Mouse (Mus musculus): Measurements from ENCODE around the gene Rhoh. TPM values are rescaled to one million over a fixed set of nuclear protein-coding genes. Genes with fewer than 3 reads are reported as not detected.

Rhoh gene
- polyA plus RNA-seq, 1 experiment: 135 TPM

DNA sequence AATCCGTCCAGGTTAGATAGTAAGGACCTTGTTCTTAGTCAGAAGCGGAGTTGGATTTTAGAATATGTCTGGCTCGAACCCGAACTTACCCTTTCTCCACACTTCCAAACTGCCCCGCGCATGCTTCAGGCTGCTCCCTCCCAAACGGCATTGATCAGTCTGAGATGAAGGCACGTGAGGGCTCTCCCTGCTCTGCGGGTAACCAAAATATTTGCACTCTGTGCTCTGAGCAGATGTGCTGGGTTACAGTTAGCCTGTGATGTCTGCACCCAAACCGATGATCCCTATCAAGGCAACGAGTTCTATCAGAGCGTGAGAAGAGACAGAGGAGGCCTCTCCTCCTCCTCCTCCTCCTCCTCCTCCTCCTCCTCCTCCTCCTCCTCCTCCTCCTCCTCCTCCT lies 3.1 kb upstream of the Rhoh start:
- 9% methylated on average over 12 of the region's 12 CpGs for WGBS
- Histone ChIP-seq H3K4me1 (replicated peaks; ENCODE audit: control insufficient read depth, insufficient read depth, low read length) (peaks cover 31% of the 10 kb centered on the region), H3K36me3 (ENCODE audit: control insufficient read depth, insufficient read depth, low read length) (no peaks in the 10 kb centered on the region), H3K27ac (ENCODE audit: control insufficient read depth, insufficient read depth, low read length) (peak overlapping the region; percentile 91), H3K27me3 (ENCODE audit: control insufficient read depth, insufficient read depth, low read length) (no peaks in the 10 kb centered on the region), H3K4me3 (ENCODE audit: control insufficient read depth, insufficient read depth, low read length) (peak overlapping the region; percentile 52)
- TF ChIP-seq CTCF (IDR thresholded peaks at IDR 0.05; ENCODE audit: borderline replicate concordance, control insufficient read depth, extremely low read depth, insufficient read depth, low read length, poor library complexity) (no peak), POLR2A (IDR thresholded peaks at IDR 0.05; ENCODE audit: control insufficient read depth, extremely low read depth, insufficient read depth, low read length, poor library complexity) (peak; percentile 52; the same call in 1 of the 2 replicates)
- peak; percentile 70 for DNase-seq

DNA sequence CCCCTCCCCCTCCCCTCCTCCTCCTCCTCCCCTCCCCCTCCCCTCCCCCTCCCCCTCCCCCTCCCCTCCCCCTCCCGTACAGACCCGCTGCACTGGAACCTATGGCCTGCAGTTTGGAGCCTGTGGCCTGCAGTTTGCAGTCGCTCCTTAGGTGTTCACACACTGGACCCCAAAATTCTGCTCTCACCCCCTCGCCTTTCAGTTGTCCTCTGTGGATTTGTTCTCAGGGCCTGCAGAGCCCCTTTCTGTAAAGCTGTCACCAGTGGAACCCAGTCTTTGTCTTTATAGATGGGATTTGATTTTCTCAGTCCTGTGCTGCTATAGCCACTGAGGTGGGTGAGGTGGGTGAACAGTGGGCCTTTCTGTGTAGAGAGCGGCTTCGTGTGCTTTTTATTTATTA lies 2.7 kb upstream of the Rhoh start:
- peak; percentile 33 for DNase-seq
- Histone ChIP-seq H3K27ac (ENCODE audit: control insufficient read depth, insufficient read depth, low read length) (peak overlapping the region; percentile 95), H3K4me3 (ENCODE audit: control insufficient read depth, insufficient read depth, low read length) (peak overlapping the region; percentile 36), H3K36me3 (ENCODE audit: control insufficient read depth, insufficient read depth, low read length) (no peaks in the 10 kb centered on the region), H3K4me1 (replicated peaks; ENCODE audit: control insufficient read depth, insufficient read depth, low read length) (peaks cover 31% of the 10 kb centered on the region), H3K27me3 (ENCODE audit: control insufficient read depth, insufficient read depth, low read length) (no peaks in the 10 kb centered on the region)
- WGBS: 53% methylated on average over 4 of the region's 6 CpGs
- TF ChIP-seq POLR2A (IDR thresholded peaks at IDR 0.05; ENCODE audit: control insufficient read depth, extremely low read depth, insufficient read depth, low read length, poor library complexity) (no peak), CTCF (IDR thresholded peaks at IDR 0.05; ENCODE audit: borderline replicate concordance, control insufficient read depth, extremely low read depth, insufficient read depth, low read length, poor library complexity) (no peak)

DNA sequence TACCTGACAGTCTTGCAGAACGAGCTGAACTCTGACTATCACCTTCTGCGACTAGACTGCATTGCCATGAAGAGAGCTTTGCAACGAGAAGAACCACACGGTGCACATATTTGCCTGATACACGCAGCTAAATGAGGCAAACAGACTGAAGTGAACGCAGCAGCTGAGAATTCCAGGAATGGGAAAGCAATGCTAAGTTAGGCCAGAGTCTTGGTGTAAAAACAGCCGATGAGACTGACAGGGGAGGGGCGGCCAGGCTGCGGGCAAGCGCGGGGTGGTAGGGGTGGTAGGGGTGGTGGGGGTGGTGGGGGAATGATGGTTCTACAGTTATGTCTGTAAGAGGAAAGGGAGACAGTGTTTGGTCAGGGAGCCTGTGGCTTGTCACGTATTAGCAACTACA lies 2.1 kb upstream of the Rhoh start:
- Histone ChIP-seq H3K36me3 (ENCODE audit: control insufficient read depth, insufficient read depth, low read length) (no peaks in the 10 kb centered on the region), H3K27me3 (ENCODE audit: control insufficient read depth, insufficient read depth, low read length) (no peaks in the 10 kb centered on the region), H3K4me3 (ENCODE audit: control insufficient read depth, insufficient read depth, low read length) (peak overlapping the region; percentile 38), H3K27ac (ENCODE audit: control insufficient read depth, insufficient read depth, low read length) (peak overlapping the region; percentile 95), H3K4me1 (replicated peaks; ENCODE audit: control insufficient read depth, insufficient read depth, low read length) (peaks cover 31% of the 10 kb centered on the region)
- DNase-seq: peak; percentile 50
- TF ChIP-seq CTCF (IDR thresholded peaks at IDR 0.05; ENCODE audit: borderline replicate concordance, control insufficient read depth, extremely low read depth, insufficient read depth, low read length, poor library complexity) (no peak), POLR2A (IDR thresholded peaks at IDR 0.05; ENCODE audit: control insufficient read depth, extremely low read depth, insufficient read depth, low read length, poor library complexity) (no peak)
- WGBS: 13% methylated on average over 12 of the region's 12 CpGs

DNA sequence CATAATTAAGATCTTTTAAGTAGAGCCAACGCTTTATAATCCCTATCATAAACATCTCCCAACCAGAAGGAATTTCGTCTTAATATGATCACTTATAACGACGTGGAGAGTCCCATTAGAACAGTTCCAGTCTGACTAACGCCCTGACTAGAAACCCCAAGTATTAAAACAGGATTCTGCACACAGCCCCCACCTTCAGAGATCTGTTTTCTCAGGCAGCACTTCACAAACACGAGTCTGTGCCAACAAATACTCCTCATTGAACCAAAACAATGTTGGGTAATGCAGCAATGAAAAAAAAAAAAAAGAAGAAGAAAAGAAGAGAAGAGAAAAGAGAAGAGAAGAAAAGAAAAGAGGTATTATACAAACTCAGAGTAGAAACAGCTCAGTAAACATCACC lies 1.6 kb upstream of the Rhoh start:
- WGBS: 42% methylated on average over 6 of the region's 6 CpGs
- DNase-seq: no peak
- H3K27ac ChIP-seq (ENCODE audit: control insufficient read depth, insufficient read depth, low read length): peak overlapping the region; percentile 31; the same call in 1 of the 2 replicates

DNA sequence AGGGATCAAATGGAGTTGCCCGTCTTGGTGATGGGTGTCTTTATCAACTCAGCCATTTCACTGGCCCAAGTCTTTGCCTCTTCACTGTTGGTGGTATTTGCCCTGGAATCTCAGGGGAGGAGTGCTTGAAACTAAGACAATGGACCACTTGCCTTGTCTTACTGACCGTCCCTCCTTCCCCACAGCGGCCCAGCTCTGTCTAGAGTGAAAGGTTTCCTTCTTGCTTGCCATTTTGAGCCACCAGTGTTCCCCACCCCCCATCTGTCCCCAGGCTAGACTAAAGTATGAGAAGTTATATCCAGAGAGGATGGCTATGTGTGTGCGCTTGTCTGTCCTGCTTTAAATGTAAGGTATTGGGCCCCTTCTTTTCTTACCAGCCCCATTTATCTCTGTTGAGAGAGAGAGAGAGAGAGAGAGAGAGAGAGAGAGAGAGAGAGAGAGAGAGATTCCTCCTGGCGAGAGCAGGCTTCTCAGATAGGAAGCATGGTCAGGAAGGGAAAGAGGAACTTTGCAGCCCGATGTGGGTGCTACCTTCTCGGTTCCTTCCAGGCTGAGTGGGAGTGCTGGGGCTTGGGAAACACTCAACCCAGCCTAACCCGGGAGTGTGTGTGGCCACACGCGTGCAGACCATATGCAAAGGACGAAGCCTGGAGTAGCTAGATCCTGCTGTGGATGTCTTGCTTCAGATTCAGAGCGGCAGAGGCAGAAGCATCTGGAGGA lies 572 bp upstream of the Rhoh start:
- H3K27ac ChIP-seq (ENCODE audit: control insufficient read depth, insufficient read depth, low read length): peak overlapping the region; percentile 99

More for the DNA sequence above, 1.6 kb upstream of the Rhoh start:
- H3K4me1 ChIP-seq (replicated peaks; ENCODE audit: control insufficient read depth, insufficient read depth, low read length): peaks cover 31% of the 10 kb centered on the region
- TF ChIP-seq CTCF (IDR thresholded peaks at IDR 0.05; ENCODE audit: borderline replicate concordance, control insufficient read depth, extremely low read depth, insufficient read depth, low read length, poor library complexity): no peak
- TF ChIP-seq POLR2A (IDR thresholded peaks at IDR 0.05; ENCODE audit: control insufficient read depth, extremely low read depth, insufficient read depth, low read length, poor library complexity): no peak
- H3K27me3 ChIP-seq (ENCODE audit: control insufficient read depth, insufficient read depth, low read length): no peaks in the 10 kb centered on the region
- H3K4me3 ChIP-seq (ENCODE audit: control insufficient read depth, insufficient read depth, low read length): no peak overlapping the region
- no peaks in the 10 kb centered on the region for H3K36me3 ChIP-seq (ENCODE audit: control insufficient read depth, insufficient read depth, low read length)

DNA sequence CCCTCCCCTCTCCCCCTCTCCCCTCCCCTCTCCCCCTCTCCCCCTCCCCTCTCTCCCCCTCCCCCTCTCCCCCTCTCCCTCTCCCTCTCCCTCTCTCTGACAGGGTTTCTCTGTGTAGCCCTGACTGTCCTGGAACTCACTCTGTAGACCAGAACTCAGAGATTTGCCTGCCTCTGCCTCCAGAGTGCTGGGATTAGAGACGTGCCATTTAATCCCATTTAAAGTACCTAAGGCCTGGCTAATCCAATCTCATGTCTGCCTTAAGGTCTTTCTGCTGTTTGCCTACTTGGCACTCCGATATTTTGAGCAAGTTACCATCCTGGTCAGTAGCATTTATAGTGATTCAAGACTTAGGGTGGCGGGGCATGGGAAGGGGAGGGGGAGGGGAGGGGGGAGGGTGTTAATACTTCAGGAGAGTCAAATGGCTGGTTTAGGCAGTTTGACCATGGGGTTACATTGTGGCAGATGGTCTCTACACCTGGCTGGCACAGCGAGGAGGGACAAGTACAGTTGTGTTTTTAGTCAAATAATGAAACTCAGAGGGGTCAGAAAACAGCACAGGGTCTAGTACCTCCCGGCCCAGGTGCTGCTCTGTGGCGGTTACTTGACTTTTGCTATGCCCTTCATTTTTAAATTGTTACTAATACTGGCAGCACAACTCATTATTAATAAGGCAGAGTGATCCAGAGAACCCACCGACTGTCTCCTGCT lies 1.4 kb downstream of the Rhoh start:
- no peak for TF ChIP-seq CTCF (IDR thresholded peaks at IDR 0.05; ENCODE audit: borderline replicate concordance, control insufficient read depth, extremely low read depth, insufficient read depth, low read length, poor library complexity)
- TF ChIP-seq POLR2A (IDR thresholded peaks at IDR 0.05; ENCODE audit: control insufficient read depth, extremely low read depth, insufficient read depth, low read length, poor library complexity): no peak
- 32% methylated on average over 7 of the region's 7 CpGs for WGBS
- DNase-seq: no peak
- peak overlapping the region; percentile 95 for H3K4me3 ChIP-seq (ENCODE audit: control insufficient read depth, insufficient read depth, low read length)
- H3K36me3 ChIP-seq (ENCODE audit: control insufficient read depth, insufficient read depth, low read length): peaks cover 8% of the 10 kb centered on the region; the same call in 1 of the 2 replicates
- H3K4me1 ChIP-seq (replicated peaks; ENCODE audit: control insufficient read depth, insufficient read depth, low read length): peaks cover 18% of the 10 kb centered on the region
- peak overlapping the region; percentile 99 for H3K27ac ChIP-seq (ENCODE audit: control insufficient read depth, insufficient read depth, low read length)
- no peaks in the 10 kb centered on the region for H3K27me3 ChIP-seq (ENCODE audit: control insufficient read depth, insufficient read depth, low read length)

More for the DNA sequence above, 572 bp upstream of the Rhoh start:
- Histone ChIP-seq H3K27me3 (ENCODE audit: control insufficient read depth, insufficient read depth, low read length) (no peaks in the 10 kb centered on the region), H3K36me3 (ENCODE audit: control insufficient read depth, insufficient read depth, low read length) (no peaks in the 10 kb centered on the region), H3K4me3 (ENCODE audit: control insufficient read depth, insufficient read depth, low read length) (peak overlapping the region; percentile 59), H3K4me1 (replicated peaks; ENCODE audit: control insufficient read depth, insufficient read depth, low read length) (peaks cover 28% of the 10 kb centered on the region)
- no peak for TF ChIP-seq CTCF (IDR thresholded peaks at IDR 0.05; ENCODE audit: borderline replicate concordance, control insufficient read depth, extremely low read depth, insufficient read depth, low read length, poor library complexity)
- TF ChIP-seq POLR2A (IDR thresholded peaks at IDR 0.05; ENCODE audit: control insufficient read depth, extremely low read depth, insufficient read depth, low read length, poor library complexity): 0 out of 2 replicates have a peak, but pooled peaks have one; percentile 1
- DNase-seq: no peak
- 21% methylated on average over 12 of the region's 12 CpGs for WGBS
